Mouse (Mus musculus) liver, embryonic 14.5 days (tissue): ENCODE data around the gene Fam234b.

Experiments
- CTCF ChIP-seq: IDR thresholded peaks from 2 replicates; pipeline ENCODE4 v1.5.1; 2016; ENCODE audit warnings: antibody characterized with exemption, low read depth, control low read depth
- EP300 ChIP-seq: IDR thresholded peaks from 2 replicates; pipeline ENCODE4 v1.6.1; 2016; ENCODE audit warnings: antibody characterized with exemption, low read depth

- TF ChIP-seq CTCF, result no peak
- TF ChIP-seq EP300, result no peak
These were observed 64.8 kb downstream of the Fam234b start for GRCm38 (mm10) chr6:135262565-135262964.
